Mouse (Mus musculus) adrenal gland, adult 2 months (tissue): ENCODE data around the gene Gpr62. TPM values are rescaled to one million over a fixed set of nuclear protein-coding genes. Genes with fewer than 3 reads are reported as not detected.
"Not testable (repeated sequence)": the region's sequence is repeated elsewhere in the genome, so short reads cannot be mapped to it uniquely, and the experiment has no call there.

Experiments
- DNase-seq: peaks from one replicate; pipeline ENCODE4 v3.0.0; 2021
- long read RNA-seq: library from polyadenylated mRNA; stranded (forward); transcript quantifications from one replicate; pipeline ENCODE4 v2.0.0, GENCODE M21; 2021
- polyA plus RNA-seq: library from polyadenylated mRNA; depleted of rRNA; stranded (reverse); fragments of >200 nt; gene quantifications from 2 replicates; pipeline ENCODE4 v1.2.3, GENCODE M21; 2012; rRNA removed
- total RNA-seq, 2 experiments: library from RNA; stranded (reverse); gene quantifications; 2 replicates each; pipeline ENCODE4 v1.2.3; 2021

Gpr62 gene
- under 1 TPM; 0.17 TPM for total RNA-seq
- polyA plus RNA-seq: 0.95 and 0.99 TPM in 2 replicates
- long read RNA-seq, partial matches to known transcripts: 0 of 1 reads
- long read RNA-seq, other reads (novel, unspliced or antisense): 0 of 1 reads

DNA sequence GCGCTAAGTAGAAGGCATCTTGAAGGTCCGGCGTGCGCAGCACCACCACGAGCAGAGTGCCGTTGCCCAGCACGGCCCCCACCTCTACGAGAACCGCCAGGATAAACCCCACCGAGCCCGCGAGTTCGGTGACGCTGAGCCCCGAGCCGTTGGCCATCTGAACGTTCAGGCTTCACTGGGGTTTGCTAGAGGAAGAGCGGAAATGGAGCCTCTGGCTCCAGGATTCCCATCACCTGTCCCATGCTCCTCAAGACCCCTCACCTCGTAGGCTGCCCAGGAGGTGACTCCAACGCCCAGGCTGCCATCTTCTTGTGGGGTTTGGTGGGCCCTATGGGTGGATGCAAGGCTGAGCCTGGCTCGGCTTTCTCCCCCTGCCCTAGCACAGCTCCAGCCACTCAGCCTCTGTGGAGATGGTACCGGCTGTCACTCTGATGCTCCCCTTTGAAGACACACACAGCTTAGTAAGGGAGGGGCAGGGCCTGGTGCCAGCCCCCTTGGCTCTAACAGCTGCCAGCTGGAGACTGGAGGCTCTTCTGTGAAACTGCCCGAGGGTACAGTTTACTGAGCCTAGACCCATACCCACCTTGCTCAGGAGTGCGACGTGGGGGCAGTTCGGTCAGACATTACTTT, at the start of gene Gpr62:
Gpr62 (minus strand) TSS at position 368 of the 630 bp plus-strand sequence.
- no peak for DNase-seq

DNA sequence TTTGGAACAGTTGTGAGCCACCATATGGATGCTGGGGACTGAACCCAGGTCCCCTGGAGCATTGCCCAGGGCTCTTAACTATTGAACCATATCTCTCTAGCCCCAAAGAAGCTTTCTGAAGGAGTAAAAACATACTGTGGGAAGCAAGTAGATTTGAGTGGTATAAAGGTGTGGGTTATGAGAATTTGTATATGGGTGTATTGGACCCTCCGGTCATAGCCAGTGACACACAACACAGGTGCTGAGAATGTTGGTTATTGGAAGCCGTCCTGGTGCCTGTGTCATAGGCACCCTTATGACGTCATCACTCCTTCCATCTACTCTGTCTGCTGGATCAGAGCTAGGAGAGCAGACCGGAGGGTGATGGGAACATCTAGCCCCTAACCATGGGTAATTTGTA, 48.5 kb upstream of the Gpr62 start, which contains the start of gene Iqcf5:
Iqcf5 (plus strand) TSS at position 301 of the 400 bp plus-strand sequence.
- no peak for DNase-seq

DNA sequence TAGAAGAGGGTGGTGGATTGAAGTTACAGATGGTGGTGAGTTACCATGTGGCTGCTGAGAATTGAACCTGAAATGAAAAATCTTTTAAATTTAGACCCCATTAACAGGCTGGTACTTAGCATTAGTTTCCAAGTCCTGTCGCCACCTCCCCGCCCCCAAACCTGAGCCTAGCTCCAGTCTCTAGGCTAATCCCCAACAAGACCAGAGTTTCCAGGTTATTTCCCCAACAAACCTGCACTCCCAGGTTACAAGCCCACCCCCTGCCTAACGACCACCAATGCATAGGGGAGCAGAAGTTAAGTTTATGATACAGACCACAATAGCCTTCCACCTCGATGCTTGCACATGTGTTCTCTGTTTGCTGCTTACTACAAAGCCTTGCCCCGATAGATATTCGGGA, 47.8 kb upstream of the Gpr62 start:
- DNase-seq: no peak

DNA sequence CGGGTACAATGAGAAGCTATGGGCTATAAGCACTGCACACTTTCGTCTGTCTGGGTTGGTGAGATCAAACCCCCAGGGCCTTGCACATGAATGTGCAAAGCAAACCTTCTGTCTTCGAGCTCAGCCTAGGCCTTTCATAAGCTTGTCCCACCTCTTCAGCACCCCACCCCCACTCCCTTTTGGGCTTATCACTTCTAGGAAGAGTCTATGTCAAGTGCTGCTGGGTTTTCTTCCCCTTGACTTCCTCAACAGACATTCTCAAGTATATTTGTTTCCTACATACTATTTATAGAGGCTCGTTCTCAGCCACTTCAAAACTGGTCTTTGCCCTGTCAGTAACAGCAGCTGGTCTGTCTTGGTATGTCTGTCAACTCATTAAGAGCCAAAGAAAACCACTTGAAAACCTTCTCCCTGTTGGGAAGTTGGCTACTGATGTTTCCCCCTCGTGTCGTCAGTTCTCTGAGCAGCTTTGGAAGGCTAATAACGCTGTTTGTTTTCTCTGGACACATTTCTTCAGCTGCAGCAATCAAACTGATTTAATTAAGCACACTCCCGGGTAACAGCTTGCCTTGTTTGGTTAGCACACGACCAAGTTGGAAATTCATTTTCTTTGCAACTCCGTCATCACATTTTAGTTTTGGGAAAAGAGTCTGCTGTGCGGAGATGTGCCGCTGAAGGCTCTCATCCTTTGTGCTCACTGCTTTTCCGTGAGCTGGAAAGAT, 47.2 kb upstream of the Gpr62 start:
- no peak for DNase-seq

DNA sequence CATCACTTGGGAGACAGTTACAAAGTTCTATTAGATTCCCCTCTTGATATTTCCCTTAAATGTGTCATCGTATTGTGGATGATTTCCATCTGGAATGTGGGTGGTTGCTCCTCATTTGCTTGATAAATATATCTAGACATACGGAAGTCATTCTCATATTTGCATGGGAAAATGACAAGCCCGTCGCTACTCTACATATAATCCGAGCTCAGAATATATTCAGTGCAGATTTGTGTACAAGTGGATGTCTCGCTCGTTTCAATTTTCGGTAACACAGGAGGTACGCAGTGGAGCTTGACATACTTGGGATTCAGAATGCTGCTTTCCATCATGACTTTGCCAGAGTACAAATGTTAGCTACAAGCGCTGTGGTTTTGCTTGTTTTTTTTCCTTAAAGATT, 43.6 kb upstream of the Gpr62 start:
- DNase-seq: no peak

DNA sequence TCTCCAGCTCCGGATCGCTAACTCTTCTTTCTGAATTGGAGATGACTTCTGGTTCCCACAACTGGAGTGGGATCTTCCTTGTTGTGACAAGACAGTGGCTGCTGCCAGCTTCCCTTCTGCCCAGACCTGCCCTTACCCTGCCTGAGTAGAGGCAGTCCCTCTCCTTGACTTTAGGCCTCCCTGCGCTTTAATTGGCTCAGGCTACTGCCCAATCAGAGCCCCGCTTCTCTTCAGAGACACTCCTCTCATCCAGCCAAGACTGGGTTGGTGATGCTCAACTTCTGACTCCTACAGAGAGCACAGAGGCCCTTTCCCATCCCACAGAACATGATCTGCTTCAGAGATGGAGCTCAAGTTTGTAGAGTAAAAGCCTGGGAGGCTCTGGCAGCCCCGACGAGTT, 38.5 kb upstream of the Gpr62 start:
- no peak for DNase-seq

DNA sequence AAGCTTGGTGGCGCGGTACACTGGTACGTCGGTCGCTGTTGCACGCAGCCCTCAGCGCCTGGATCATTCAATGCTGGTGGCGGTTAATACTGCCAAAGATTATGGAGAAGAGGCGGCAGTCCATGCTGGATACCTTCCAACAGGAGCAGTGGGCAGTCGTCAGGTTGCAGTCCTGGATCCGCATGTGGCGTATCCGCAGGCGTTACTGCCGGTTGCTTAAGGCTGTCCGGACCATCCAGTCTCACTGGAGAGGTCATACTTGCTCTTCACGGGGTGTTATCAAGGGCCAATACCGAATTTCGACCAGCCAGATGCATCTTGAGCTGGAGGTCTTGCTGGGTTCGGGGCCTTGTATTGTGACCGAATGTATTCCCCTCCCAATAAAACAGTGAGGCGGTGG, 36.1 kb upstream of the Gpr62 start:
- no peak for DNase-seq

DNA sequence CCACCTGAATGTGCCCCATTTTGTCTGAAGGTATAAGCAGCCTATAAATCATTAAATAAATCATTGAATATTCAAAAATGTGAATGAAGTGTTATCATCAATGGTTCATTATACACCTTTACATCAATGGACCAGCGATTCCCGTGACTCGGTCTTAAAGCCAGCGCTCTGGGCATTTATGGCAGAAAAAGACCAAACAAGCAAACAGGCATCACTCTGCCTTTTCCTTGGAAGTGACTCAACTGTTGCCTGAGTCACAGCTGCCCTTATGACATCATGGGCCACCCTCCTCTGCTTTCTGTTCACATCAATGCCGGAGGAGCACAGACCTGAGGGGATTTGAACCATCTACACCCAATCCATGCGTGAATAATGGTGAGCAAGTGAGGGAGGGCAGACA, 33.9 kb upstream of the Gpr62 start, which contains the start of gene Iqcf1:
Iqcf1 (plus strand) TSS at position 301 of the 400 bp plus-strand sequence.
- peak; percentile 39 for DNase-seq

DNA sequence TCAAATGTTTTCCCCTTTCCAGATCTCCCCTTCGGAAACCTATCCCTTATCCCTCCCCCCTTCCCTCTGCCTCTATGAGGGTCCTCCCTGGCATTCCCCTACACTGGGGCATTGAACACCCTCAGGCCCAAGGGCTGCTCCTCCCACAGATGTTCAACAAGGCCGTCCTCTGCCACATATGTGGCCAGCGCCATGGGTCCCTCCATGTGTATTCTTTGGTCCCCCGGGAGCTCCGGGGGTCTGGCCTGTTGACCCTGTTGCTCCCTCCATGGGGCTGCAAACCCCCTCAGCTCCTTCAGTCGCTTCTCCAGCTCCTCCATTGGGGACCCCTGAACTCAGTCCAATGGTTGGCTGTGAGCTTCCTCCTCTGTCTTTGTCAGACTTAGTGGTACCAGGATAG, 21.9 kb upstream of the Gpr62 start:
- DNase-seq: not testable (repeated sequence)

DNA sequence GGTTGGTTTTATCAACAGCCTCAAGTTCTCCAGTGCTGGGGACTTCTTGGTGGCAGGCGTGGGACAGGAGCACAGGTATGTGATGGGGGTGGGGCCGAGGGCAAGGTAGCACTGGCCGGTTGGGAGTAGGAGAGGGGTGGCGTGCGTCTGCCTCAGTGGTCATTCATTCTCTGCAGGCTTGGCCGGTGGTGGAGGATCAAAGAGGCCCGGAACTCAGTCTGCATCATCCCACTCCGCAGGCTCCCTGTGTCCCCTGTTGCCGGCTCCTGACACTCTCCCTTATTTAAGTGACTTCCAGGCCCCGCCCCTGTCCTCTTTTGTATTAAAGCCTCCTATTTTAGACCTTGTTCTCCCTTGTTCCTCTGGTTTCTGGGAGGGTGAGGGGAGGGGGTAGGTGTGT, 19.3 kb upstream of the Gpr62 start:
- DNase-seq: no peak

DNA sequence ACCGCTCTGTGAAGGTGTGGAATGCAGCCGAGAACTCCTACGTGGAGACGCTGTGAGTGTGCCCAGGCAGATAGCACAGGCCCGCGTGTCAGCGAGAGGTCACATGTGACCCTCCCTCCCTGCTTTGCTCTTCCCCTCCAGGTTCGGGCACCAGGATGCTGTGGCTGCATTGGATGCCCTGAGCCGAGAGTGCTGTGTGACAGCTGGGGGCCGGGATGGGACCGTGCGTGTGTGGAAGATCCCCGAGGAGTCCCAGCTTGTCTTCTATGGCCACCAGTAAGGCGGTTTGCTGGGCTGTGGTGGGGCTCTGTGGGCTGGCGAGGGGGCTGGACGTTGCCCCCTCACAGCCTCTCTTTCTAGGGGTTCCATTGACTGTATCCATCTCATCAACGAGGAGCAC, 17.9 kb upstream of the Gpr62 start:
- DNase-seq: no peak

DNA sequence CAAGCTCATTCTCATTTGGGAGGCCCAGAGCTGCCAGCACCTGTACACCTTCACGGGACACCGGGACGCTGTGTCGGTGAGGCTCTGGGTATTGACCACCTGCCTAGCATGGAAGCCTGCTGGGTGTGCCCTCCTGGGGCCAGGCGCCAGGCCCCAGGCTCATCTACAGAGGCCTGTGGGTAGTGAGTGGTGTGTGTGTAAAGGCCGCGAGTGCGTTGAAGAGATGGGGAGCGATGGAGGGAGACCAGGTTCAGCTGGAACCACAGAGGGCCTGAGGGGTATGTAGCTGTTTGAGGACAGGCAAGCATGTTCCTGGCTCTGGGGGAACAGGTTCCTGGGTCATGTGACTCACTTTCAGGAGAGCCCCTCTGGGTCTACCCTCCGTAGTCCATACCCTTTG, 17.4 kb upstream of the Gpr62 start:
- no peak for DNase-seq

DNA sequence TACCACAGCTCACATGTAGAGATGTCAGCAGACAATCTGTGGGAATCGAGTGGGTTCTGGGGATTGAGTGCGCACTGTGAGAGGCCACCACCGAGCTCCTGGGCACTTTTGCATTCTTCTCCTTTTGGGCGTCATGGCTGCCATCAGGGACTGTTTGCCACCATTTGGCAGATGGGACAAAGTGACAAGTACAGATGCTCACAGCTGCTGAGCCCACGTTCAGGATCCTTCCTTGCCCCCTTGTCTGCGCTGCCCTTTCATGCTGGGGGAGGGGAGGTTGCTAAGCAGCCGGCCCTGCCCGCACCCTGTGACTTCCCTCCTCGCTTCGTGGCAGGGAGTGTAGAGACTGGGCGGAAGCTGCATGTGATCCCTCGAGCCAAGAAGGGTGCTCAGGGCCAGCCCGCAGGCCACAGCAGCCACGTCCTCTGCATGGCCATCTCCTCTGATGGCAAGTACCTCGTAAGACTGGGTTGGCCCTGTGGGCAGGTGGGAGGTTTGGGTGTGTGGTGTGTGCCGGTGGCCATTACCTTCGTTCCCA, 16.9 kb upstream of the Gpr62 start:
- DNase-seq: no peak

DNA sequence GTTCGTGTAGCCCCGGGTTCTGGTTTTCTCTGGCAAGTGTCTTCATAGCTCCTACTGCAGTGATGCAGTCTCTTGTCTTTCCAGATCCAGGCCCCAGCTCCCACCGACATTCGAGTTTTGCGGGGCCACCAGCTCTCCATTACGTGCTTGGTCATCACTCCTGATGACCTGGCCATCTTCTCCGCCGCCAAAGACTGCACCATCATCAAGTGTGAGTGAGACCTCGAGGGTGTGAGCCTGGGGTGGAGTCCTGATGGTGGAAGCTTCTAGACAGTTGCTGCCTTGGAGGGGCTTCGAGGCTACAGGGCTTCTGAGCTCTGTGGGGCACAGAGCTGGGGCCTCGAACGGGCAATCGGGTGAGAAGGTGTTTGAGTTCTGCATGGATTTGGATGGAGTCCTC, 15.9 kb upstream of the Gpr62 start:
- DNase-seq: no peak

DNA sequence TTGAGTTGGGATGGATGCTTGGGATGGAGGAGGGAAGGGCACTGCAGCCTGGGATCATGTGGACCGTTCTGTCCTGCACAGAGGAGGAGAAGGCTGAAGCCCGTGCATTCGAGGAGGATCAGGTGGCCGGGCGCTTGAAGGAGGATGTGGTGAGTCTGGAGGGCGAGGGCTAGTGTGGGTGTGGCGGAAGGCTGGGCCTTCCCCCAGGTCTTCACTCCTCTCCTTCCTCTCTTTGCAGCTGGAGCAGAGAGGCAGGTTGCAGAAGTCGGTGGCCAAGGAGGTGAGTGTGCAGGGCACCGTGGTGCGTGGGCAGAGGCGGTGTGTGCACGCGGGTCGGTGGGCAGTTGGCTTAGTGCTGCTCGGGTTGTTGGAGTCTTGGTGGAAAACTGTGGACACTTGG, 15.3 kb upstream of the Gpr62 start:
- DNase-seq: no peak

DNA sequence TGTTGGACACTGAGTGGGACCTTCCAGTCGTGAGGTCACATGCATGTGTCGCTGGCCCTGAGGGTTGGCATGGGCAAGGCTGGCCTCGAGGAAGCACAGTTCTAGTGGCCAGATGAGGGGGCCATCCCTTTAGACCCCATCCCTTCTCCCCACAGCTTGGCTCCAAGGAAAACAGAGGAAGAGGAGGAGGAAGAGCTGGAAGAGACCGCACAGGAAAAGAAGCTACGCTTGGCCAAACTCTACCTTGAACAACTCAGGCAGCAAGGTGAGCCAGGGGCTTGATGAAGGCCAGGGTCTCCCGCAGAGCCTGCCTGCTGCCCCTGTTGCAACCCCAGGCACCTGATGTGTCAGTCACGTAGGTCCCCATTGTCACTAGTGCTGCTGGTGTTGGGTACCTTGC, 14.8 kb upstream of the Gpr62 start:
- no peak for DNase-seq

DNA sequence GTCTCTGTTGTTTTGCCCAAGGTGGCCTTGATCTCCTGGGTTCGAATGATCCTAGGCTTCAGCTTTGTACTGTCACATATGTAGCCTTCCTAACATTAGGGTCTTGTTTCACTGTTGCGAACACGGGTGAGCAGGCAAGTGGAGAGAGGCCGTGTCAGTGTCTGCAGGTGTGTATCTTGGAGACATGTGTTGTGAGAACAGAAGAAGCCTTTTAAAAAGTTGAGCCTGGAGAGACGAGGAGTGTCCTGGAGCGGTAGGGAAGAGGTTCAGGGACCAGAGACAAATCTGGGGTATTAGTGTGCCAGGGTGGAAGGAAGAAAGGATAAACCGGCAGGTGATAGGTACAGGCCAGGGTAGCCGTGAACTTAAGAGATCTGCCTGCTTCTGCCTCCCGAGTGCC, 12.4 kb upstream of the Gpr62 start:
- DNase-seq: no peak

DNA sequence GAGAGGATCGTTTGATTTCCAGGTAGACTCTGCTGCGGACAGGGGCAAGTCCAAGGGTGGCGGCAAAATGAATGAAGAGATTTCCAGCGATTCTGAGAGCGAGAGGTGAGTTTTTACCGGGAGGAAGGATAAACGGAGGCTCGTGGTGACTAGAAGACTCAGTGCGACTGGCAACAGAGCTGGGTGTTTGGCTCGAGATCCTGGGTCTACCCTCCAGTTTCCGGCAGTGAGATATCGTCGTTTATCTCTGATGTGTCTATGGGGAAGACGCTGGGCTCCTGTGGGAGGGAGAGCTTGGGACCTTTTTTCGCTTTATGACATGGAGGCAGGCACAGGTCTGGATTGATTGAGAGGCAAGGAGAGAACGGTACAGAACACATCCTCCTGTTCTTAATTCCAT, 11.9 kb upstream of the Gpr62 start:
- DNase-seq: no peak

DNA sequence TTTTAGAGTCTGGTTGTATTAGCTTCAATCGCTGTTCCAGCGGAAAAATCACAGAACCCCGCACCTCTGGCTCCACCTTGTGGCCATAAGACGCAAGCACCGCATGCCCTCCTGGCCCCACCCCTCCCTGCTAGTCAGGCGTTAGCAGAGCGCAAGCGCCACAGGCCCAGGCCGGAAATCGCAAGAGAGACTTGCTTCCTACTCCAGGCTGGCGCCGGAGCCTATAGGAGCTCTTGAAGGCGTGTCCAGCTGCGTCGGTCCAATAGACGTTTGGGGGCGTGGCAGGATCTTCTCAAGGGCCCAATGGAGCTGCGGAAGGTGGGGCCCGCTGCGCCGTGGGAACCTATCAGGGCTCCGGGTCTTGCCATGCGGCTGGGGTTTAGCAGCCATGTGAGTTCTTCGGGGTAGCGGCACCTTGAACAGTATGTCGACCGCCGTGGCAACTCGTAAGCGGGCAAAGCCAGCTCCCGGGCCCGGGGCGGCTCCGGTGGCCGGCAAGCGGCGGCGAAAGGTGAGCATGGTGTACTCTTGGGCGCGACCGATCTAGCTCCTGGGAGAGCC, 11.3 kb upstream of the Gpr62 start, which contains the start of gene Parp3:
Parp3 (minus strand) TSS at position 26 of the 561 bp plus-strand sequence.
- DNase-seq: peak; percentile 99

DNA sequence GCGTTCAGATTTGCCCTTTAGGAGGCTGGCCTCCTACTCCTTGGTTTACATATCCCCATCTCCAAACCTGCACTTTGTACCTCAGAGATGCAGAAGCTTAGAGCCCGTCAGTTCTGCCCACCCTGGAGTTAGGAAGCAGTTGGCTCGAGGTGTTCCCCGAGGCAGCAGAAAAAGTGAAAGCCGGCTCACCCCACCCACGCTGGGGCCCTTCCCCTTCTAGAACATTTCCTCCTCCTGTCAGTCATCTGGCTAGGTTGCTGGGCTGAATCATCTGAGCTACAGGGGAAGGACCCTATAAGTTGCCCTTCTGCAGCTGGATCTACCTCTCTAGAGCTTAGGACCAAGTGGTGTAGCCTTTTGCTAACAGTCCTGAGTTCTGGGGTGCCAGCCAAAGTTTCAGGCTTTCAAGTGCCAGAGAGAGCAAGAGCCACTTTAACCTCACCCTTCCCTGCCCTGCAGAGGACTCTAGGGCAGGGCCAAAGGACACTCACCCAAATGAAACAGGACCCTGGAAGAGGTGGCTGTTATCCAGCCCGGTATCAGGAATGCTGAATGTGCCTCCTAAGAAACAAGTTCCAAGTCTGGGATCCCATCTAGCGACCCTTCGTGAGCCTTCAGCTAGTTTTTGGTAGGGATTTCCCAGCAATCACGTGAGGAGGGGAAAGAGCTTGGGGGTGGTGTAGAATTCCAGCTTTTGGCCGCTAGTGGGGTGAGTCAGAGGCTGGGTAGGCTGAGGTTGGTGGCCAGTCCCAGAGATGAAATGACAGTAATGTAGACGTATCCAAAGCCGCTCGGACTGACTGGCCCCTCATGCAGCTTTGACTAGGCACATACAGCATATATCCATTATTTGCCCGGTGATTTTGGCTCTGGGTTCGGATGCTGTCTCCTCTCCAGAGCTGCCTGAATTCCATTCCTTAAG, 10.5 kb upstream of the Gpr62 start:
- DNase-seq: peak; percentile 85

DNA sequence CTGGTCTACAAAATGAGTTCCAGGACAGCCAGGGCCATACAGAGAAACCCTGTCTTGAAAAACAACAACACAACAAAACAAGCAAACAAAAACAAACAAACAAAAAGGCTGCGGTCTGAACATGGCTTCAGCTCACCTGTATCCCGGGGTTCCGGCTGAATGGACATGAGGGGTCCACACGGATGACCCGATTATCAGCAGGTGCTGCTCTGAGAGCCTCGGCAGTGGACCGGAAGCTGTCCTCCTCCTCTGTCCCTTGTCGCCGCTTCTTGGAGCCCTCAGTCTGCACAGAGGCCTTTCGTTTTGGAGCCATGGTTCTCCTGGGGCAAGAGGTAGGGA, 9.9 kb upstream of the Gpr62 start, which contains the start of gene Rrp9:
Rrp9 (plus strand) TSS at position 301 of the 339 bp plus-strand sequence.
- no peak for DNase-seq

DNA sequence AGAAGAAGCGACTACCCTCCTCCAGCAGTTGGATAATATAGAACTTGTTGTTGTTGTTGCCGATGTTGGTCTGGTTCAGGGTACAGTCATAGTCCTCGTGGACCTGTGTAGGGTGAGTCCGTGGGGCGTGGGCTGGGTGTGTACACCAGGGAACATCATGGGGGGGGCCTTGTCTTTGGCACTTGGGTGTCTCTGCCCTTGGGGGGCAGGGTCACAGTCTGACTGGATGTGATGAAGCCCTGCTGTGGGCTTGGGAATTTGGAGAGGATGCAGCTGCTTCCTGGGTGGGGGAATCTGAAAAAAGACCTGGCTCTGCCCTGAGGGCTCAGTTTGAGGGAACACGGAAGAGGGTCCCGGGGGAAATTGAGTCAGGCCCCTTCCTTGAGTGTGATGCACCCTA, 9.3 kb upstream of the Gpr62 start:
- peak; percentile 24 for DNase-seq
